Mouse (Mus musculus) MEL (cell line): ENCODE measurements around the gene Tbc1d23. TPM values are rescaled to one million over a fixed set of nuclear protein-coding genes. Genes with fewer than 3 reads are reported as not detected.
A peak's percentile ranks its signal among the peaks of the same experiment; 100 is the strongest.

ENCODE experiments used
- DNase-seq: peaks from one replicate; pipeline ENCODE4 v3.0.0; 2011; ENCODE audit warnings: low read depth, low spot score
- H3K27ac ChIP-seq: 2 replicates; pipeline ENCODE4 v1.5.1; 2012; ENCODE audit warnings: low read depth, mild to moderate bottlenecking, control low read depth, low read length, moderate library complexity; ENCODE audit not compliant: control insufficient read depth
- H3K27me3 ChIP-seq, 2 experiments: fragments of 150-350 bp in 1 of 2; sonication (generic) in 1 of 2; 2 replicates each; pipeline ENCODE4 v1.6.1; 2012; ENCODE audit warnings: low read length in 2 of 2, mild to moderate bottlenecking in 2 of 2, improper control_type of control experiment in 1 of 2, moderate library complexity in 1 of 2; ENCODE audit not compliant: insufficient read depth in 2 of 2, control insufficient read depth in 1 of 2
- H3K36me3 ChIP-seq, 2 experiments: 2 replicates each; pipeline ENCODE4 v1.6.1; 2012 to 2014; ENCODE audit warnings: low read length in 2 of 2, improper control_type of control experiment in 1 of 2, inconsistent platforms in 1 of 2, mild to moderate bottlenecking in 1 of 2; ENCODE audit not compliant: insufficient read depth in 2 of 2, control insufficient read depth in 1 of 2
- H3K4me1 ChIP-seq, 2 experiments: fragments of 150-350 bp in 1 of 2; sonication (generic) in 1 of 2; 2 replicates each; pipeline ENCODE4 v1.6.1; 2012; ENCODE audit warnings: low read length in 2 of 2, improper control_type of control experiment in 1 of 2, mild to moderate bottlenecking in 1 of 2; ENCODE audit not compliant: insufficient read depth in 2 of 2, control insufficient read depth in 1 of 2
- H3K4me3 ChIP-seq, 2 experiments: fragments of 150-350 bp in 1 of 2; sonication (generic) in 1 of 2; 2 replicates each; pipeline ENCODE4 v1.5.1; 2012; ENCODE audit warnings: low read depth in 2 of 2, low read length in 2 of 2, mild to moderate bottlenecking in 2 of 2, moderate library complexity in 2 of 2, control low read depth in 1 of 2, improper control_type of control experiment in 1 of 2; ENCODE audit not compliant: control insufficient read depth in 1 of 2, insufficient read depth in 1 of 2
- H3K79me2 ChIP-seq: 2 replicates; pipeline ENCODE4 v1.6.1; 2012; ENCODE audit warnings: mild to moderate bottlenecking, low read length, moderate library complexity; ENCODE audit not compliant: control insufficient read depth, poor library complexity, insufficient read depth
- H3K9ac ChIP-seq: 2 replicates; pipeline ENCODE4 v1.6.1; 2012; ENCODE audit warnings: low read depth, mild to moderate bottlenecking, control low read depth, low read length, moderate library complexity; ENCODE audit not compliant: control insufficient read depth, poor library complexity, severe bottlenecking
- H3K9me3 ChIP-seq: fragments of 150-350 bp; sonication (generic); replicated peaks from 2 replicates; pipeline ENCODE4 v1.6.1; 2012; ENCODE audit warnings: mild to moderate bottlenecking, low read length, improper control_type of control experiment, moderate library complexity; ENCODE audit not compliant: insufficient read depth
- E2F4 ChIP-seq: IDR thresholded peaks from 2 replicates; pipeline ENCODE4 v1.6.1; 2011; ENCODE audit warnings: low read depth, low read length, improper control_type of control experiment, borderline replicate concordance
- EP300 ChIP-seq, 2 experiments: IDR thresholded peaks; 2 replicates each; pipeline ENCODE4 v1.6.1; 2011; ENCODE audit warnings: improper control_type of control experiment in 2 of 2, low read length in 2 of 2, low read depth in 1 of 2, mild to moderate bottlenecking in 1 of 2
- ETS1 ChIP-seq: IDR thresholded peaks from 2 replicates; pipeline ENCODE4 v1.6.1; 2012; ENCODE audit warnings: low read depth, mild to moderate bottlenecking, inconsistent platforms, low read length, improper control_type of control experiment, moderate library complexity
- HCFC1 ChIP-seq: IDR thresholded peaks from 2 replicates; pipeline ENCODE4 v1.6.1; 2012; ENCODE audit warnings: low read depth, mild to moderate bottlenecking, inconsistent platforms, low read length, improper control_type of control experiment, moderate library complexity
- KAT2A ChIP-seq: conservative IDR thresholded peaks from 2 replicates; pipeline ENCODE4 v1.6.1; 2012; ENCODE audit warnings: low read depth, low read length, improper control_type of control experiment, inconsistent platforms
- MEF2A ChIP-seq: IDR thresholded peaks from 2 replicates; pipeline ENCODE4 v1.6.1; 2014; ENCODE audit warnings: low read depth, mild to moderate bottlenecking, inconsistent platforms, low read length, improper control_type of control experiment; ENCODE audit not compliant: poor library complexity, insufficient replicate concordance, severe bottlenecking; ENCODE audit errors: extremely low read depth
- MXI1 ChIP-seq: IDR thresholded peaks from 2 replicates; pipeline ENCODE4 v1.6.1; 2011; ENCODE audit warnings: mild to moderate bottlenecking, low read depth, low read length, improper control_type of control experiment
- NRF1 ChIP-seq: IDR thresholded peaks from 2 replicates; pipeline ENCODE4 v1.6.1; 2014; ENCODE audit warnings: low read depth, mild to moderate bottlenecking, inconsistent platforms, low read length, improper control_type of control experiment, moderate library complexity; ENCODE audit not compliant: poor library complexity, insufficient read depth, severe bottlenecking
- POLR2AphosphoS2 ChIP-seq: IDR thresholded peaks from 2 replicates; pipeline ENCODE4 v1.6.1; 2011; ENCODE audit warnings: low read length, improper control_type of control experiment
- POLR2AphosphoS5 ChIP-seq: IDR thresholded peaks from 2 replicates; pipeline ENCODE4 v1.6.1; 2012; ENCODE audit warnings: low read depth, borderline replicate concordance, mild to moderate bottlenecking, inconsistent platforms, low read length, moderate library complexity, mixed read lengths
- TAL1 ChIP-seq: IDR thresholded peaks from 2 replicates; pipeline ENCODE4 v1.6.1; 2012; ENCODE audit warnings: mild to moderate bottlenecking, inconsistent platforms, low read length, moderate library complexity, mixed read lengths
- TCF12 ChIP-seq: IDR thresholded peaks from 2 replicates; pipeline ENCODE4 v1.6.1; 2014; ENCODE audit warnings: low read depth, mild to moderate bottlenecking, inconsistent platforms, low read length, improper control_type of control experiment, moderate library complexity
- USF2 ChIP-seq, 2 experiments: IDR thresholded peaks; 2 replicates each; pipeline ENCODE4 v1.6.1; 2011 to 2012; ENCODE audit warnings: improper control_type of control experiment in 2 of 2, low read length in 2 of 2, borderline replicate concordance in 1 of 2, inconsistent platforms in 1 of 2, low read depth in 1 of 2, mild to moderate bottlenecking in 1 of 2; ENCODE audit not compliant: insufficient read depth in 1 of 2
- ZC3H11A ChIP-seq: IDR thresholded peaks from 2 replicates; pipeline ENCODE4 v1.6.1; 2012; ENCODE audit warnings: low read depth, mild to moderate bottlenecking, inconsistent platforms, low read length, improper control_type of control experiment
- ZKSCAN1 ChIP-seq: IDR thresholded peaks from 2 replicates; pipeline ENCODE4 v1.6.1; 2012; ENCODE audit warnings: low read depth, mild to moderate bottlenecking, inconsistent platforms, low read length, improper control_type of control experiment, moderate library complexity
- ZMIZ1 ChIP-seq: IDR thresholded peaks from 2 replicates; pipeline ENCODE4 v1.6.1; 2012; ENCODE audit warnings: low read depth, mild to moderate bottlenecking, inconsistent platforms, low read length, improper control_type of control experiment, moderate library complexity
- ZNF384 ChIP-seq: IDR thresholded peaks from 2 replicates; pipeline ENCODE4 v1.6.1; 2012; ENCODE audit warnings: low read depth, mild to moderate bottlenecking, inconsistent platforms, low read length, improper control_type of control experiment
- polyA plus RNA-seq, 2 experiments: library from polyadenylated mRNA; stranded (reverse) in 1 of 2; unstranded in 1 of 2; fragments of >175 nt in 1 of 2; fragments of >200 nt in 1 of 2; gene quantifications; 2 replicates each; pipeline versions ENCODE4 v1.2.1 to v1.2.4; 2012; ENCODE audit warnings: low replicate concordance in 2 of 2, low read depth in 1 of 2; ENCODE audit not compliant: insufficient read length in 2 of 2, insufficient read depth in 1 of 2, missing spikeins in 1 of 2
- total RNA-seq: library from RNA; depleted of rRNA; stranded (reverse); fragments of 300-350 nt; gene quantifications from 2 replicates; pipeline ENCODE4 v1.2.3, GENCODE M21; 2012

The Tbc1d23 gene
- total and polyA plus RNA-seq, 3 experiments, result 16.9 to 18.1 TPM; not detected in 1

DNA sequence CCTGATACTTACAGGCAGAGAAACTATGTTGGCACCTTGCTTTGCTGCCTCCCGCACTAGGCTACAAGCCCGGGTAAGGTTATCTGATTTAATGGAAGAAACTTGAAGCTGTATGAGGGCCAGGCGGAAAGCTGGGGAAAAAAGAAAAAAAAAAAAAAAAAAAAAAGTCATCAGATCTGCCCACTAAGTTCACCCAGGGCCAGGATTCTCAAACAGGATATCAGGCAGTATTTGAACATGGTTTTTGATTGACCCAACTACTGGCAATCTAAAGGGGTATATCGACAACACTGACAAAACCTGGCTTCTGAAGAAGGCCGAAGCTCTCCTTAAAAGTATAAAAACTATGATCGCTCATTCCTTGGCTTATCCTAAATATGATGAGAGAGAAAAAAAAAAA, 65.2 kb downstream of the Tbc1d23 start:
- no peak for TF ChIP-seq E2F4
- TF ChIP-seq POLR2AphosphoS5, result no peak
- TF ChIP-seq EP300 (IDR thresholded peaks at IDR 0.05; ENCODE audit: low read depth in 1 of 2, low read length in 2 of 2), result no peak
- TF ChIP-seq ZNF384, result peak; percentile 59; the same call in 1 of the 2 replicates
- no peak for TF ChIP-seq ZC3H11A
- no peak for TF ChIP-seq TAL1
- Histone ChIP-seq H3K9me3 (no peaks in the 10 kb centered on the region), H3K4me3 (peak overlapping the region; percentile 62 to 78), H3K9ac (peak overlapping the region; percentile 76), H3K27ac (no peak overlapping the region), H3K36me3 (peaks cover 2 to 8% of the 10 kb centered on the region in 2 experiments; a peak in 3 of 4 replicates), H3K79me2 (no peaks in the 10 kb centered on the region; the same call in 1 of the 2 replicates), H3K27me3 (no peaks in the 10 kb centered on the region), H3K4me1 (peaks cover 5 to 7% of the 10 kb centered on the region in 2 experiments; a peak in 3 of 4 replicates)
- no peak for DNase-seq

- Histone ChIP-seq H3K4me1 (peaks cover 5 to 7% of the 10 kb centered on the region in 2 experiments; a peak in 3 of 4 replicates), H3K9me3 (no peaks in the 10 kb centered on the region), H3K9ac (no peak overlapping the region), H3K79me2 (no peaks in the 10 kb centered on the region; the same call in 1 of the 2 replicates), H3K36me3 (peaks cover 2 to 8% of the 10 kb centered on the region in 2 experiments; a peak in 3 of 4 replicates), H3K27me3 (no peaks in the 10 kb centered on the region), H3K27ac (no peak overlapping the region), H3K4me3 (no peak overlapping the region)
- DNase-seq, result no peak
- TF ChIP-seq USF2 (IDR thresholded peaks at IDR 0.05; ENCODE audit: borderline replicate concordance in 1 of 2, insufficient read depth in 1 of 2, low read depth in 1 of 2, low read length in 2 of 2) (no peak), TCF12 (no peak), HCFC1 (no peak), MXI1 (no peak), POLR2AphosphoS2 (no peak)
Observed at GRCm38 (mm10) chr16:57165157-57165556, 66.1 kb downstream of the Tbc1d23 start.

- H3K9ac ChIP-seq, result no peak overlapping the region
- no peaks in the 10 kb centered on the region for H3K9me3 ChIP-seq
- no peak overlapping the region for H3K27ac ChIP-seq
- H3K27me3 ChIP-seq, result no peaks in the 10 kb centered on the region
- DNase-seq, result no peak
- TF ChIP-seq ETS1, result no peak
- no peak for TF ChIP-seq KAT2A
- no peak for TF ChIP-seq NRF1
- no peak for TF ChIP-seq E2F4
- TF ChIP-seq ZKSCAN1, result no peak
- TF ChIP-seq MEF2A, result no peak
- TF ChIP-seq ZMIZ1, result no peak
- no peak for TF ChIP-seq EP300 (IDR thresholded peaks at IDR 0.05; ENCODE audit: low read depth in 1 of 2, low read length in 2 of 2)
- TF ChIP-seq ZNF384, result no peak
- no peak for TF ChIP-seq MXI1
- TF ChIP-seq POLR2AphosphoS5, result no peak
- H3K79me2 ChIP-seq, result no peaks in the 10 kb centered on the region; the same call in 1 of the 2 replicates
- H3K4me3 ChIP-seq, result no peak overlapping the region
- H3K36me3 ChIP-seq, result peaks cover 2 to 8% of the 10 kb centered on the region in 2 experiments
- peaks cover 5 to 7% of the 10 kb centered on the region in 2 experiments; a peak in 3 of 4 replicates for H3K4me1 ChIP-seq
Observed at GRCm38 (mm10) chr16:57163694-57164093, 67.6 kb downstream of the Tbc1d23 start.
